Comparison of ENCODE assay signal across 9 mouse cellular contexts in genomic region chr8:106508456-106508855, GRCm38 (mm10). TPM values are rescaled to one million over a fixed set of nuclear protein-coding genes. Genes with fewer than 3 reads are reported as not detected.
DNase-seq lines count a peak whose midpoint lies in the region; ATAC-seq and TF ChIP-seq lines count a peak whose summit lies in the region.
"Had no signal": no experiment of that assay in that cellular context is flagged by ENCODE, and none has a peak within 500 bp of the region (broad histone marks: within the 10 kb centered on the region; RNA-seq: fewer than 3 reads in every experiment).

No protein-coding gene starts in this region.

- WGBS in lung, embryonic 15.5 days, result 37% methylated on average over 3 of the region's 3 CpGs
- WGBS in forebrain, embryonic 14.5 days, result 15% methylated on average over 3 of the region's 3 CpGs
- WGBS in intestine, postnatal 0 days, result 34% methylated on average over 3 of the region's 3 CpGs

- H3K27me3 ChIP-seq in lung, embryonic 15.5 days, result peaks cover 37% of the 10 kb centered on the region
- H3K27me3 ChIP-seq in forebrain, embryonic 14.5 days (replicated peaks; ENCODE audit: control insufficient read depth, insufficient read depth, low read length), result peaks cover 60% of the 10 kb centered on the region
- H3K27me3 ChIP-seq in intestine, postnatal 0 days (replicated peaks; ENCODE audit: control insufficient read depth, insufficient read depth, low read length), result peaks cover 22% of the 10 kb centered on the region

- H3K9me3 ChIP-seq in lung, embryonic 15.5 days, result no peaks in the 10 kb centered on the region
- H3K9me3 ChIP-seq in forebrain, embryonic 14.5 days (replicated peaks; ENCODE audit: control insufficient read depth, low read length), result no peaks in the 10 kb centered on the region
- no peaks in the 10 kb centered on the region for H3K9me3 ChIP-seq in intestine, postnatal 0 days (ENCODE audit: control insufficient read depth)

- no peak for ATAC-seq in lung, embryonic 15.5 days (ENCODE audit: borderline replicate concordance, extremely low read depth, low FRiP score, low TSS enrichment)
- no peak for ATAC-seq in forebrain, embryonic 14.5 days
- no peak for ATAC-seq in intestine, postnatal 0 days
- no peak for ATAC-seq in activated CD4-positive, CD25-positive, alpha-beta regulatory T cell, adult 4 months

- no peak overlapping the region for H3K4me3 ChIP-seq in lung, embryonic 15.5 days
- H3K4me3 ChIP-seq in forebrain, embryonic 14.5 days (ENCODE audit: low read depth, low read length), result no peak overlapping the region
- no peak overlapping the region; the same call in 1 of the 2 replicates for H3K4me3 ChIP-seq in intestine, postnatal 0 days (ENCODE audit: low read depth, low read length)

- H3K36me3 ChIP-seq in lung, embryonic 15.5 days, result no peaks in the 10 kb centered on the region
- no peaks in the 10 kb centered on the region for H3K36me3 ChIP-seq in forebrain, embryonic 14.5 days (ENCODE audit: control insufficient read depth, insufficient read depth, low read length)
- H3K36me3 ChIP-seq in intestine, postnatal 0 days (ENCODE audit: control insufficient read depth, insufficient read depth), result no peaks in the 10 kb centered on the region

- peak overlapping the region; percentile 84 for H3K4me2 ChIP-seq in lung, embryonic 15.5 days
- H3K4me2 ChIP-seq in forebrain, embryonic 14.5 days (ENCODE audit: low read length), result peak overlapping the region; percentile 62
- H3K4me2 ChIP-seq in intestine, postnatal 0 days (replicated peaks; ENCODE audit: low read depth), result peak overlapping the region; percentile 66; the same call in 1 of the 2 replicates

- H3K4me1 ChIP-seq in lung, embryonic 15.5 days, result peaks cover 57% of the 10 kb centered on the region
- H3K4me1 ChIP-seq in forebrain, embryonic 14.5 days (ENCODE audit: control insufficient read depth, insufficient read depth, low read length), result peaks cover 24% of the 10 kb centered on the region
- H3K4me1 ChIP-seq in intestine, postnatal 0 days (replicated peaks; ENCODE audit: control insufficient read depth, insufficient read depth, low read length), result peaks cover 12% of the 10 kb centered on the region

- no peak overlapping the region for H3K9ac ChIP-seq in lung, embryonic 15.5 days
- no peak overlapping the region for H3K9ac ChIP-seq in forebrain, embryonic 14.5 days (ENCODE audit: low read length)
- H3K9ac ChIP-seq in intestine, postnatal 0 days (ENCODE audit: low read depth, low read length), result no peak overlapping the region
- H3K9ac ChIP-seq: liver, embryonic 14.5 days had no signal

- TF ChIP-seq CTCF in intestine, postnatal 0 days (IDR thresholded peaks at IDR 0.05; ENCODE audit: low read depth), result no peak

- no peak for DNase-seq in lung, postnatal 14 days
- no peak for DNase-seq in forebrain, embryonic 14.5 days (ENCODE audit: low spot score)
- DNase-seq in retina, embryonic 14.5 days (ENCODE audit: low spot score), result peak; percentile 20
- DNase-seq in right cerebral cortex, postnatal 36 days (ENCODE audit: low spot score in 2 of 2), result no peak
- DNase-seq in spleen, postnatal 4 days (ENCODE audit: low spot score in 2 of 2), result no peak

- H3K27ac ChIP-seq in lung, embryonic 15.5 days, result peak overlapping the region; percentile 79; the same call in 1 of the 2 replicates
- no peak overlapping the region for H3K27ac ChIP-seq in forebrain, embryonic 14.5 days (ENCODE audit: low read depth, low read length)
- H3K27ac ChIP-seq in intestine, postnatal 0 days (ENCODE audit: low read depth, low read length), result no peak overlapping the region
- H3K27ac ChIP-seq: liver, embryonic 14.5 days had no signal

RNA-seq across cellular contexts. Expression of gene Cdh3, which starts 2.2 kb away (rescaled TPM):
- polyA plus RNA-seq in lung, embryonic 15.5 days (2015; fragmentation: Nextera tagmentation; extraction: Ambion mirVana), result 20.2 and 22.1 TPM in 2 replicates
- polyA plus RNA-seq in forebrain, embryonic 14.5 days (2014; fragmentation: Nextera tagmentation; extraction: Ambion mirVana), result 0.67 and 1.1 TPM in 2 replicates
- polyA plus RNA-seq in intestine, postnatal 0 days (2015; fragmentation: Nextera tagmentation; extraction: Ambion mirVana), result 2.9 and 3.6 TPM in 2 replicates
- not detected for polyA plus RNA-seq in activated CD4-positive, CD25-positive, alpha-beta regulatory T cell, adult 4 months (2017; shearing (Covaris generic))

RNA-seq across cellular contexts. Expression of gene 6030452D12Rik, which starts 8.1 kb away (rescaled TPM):
- polyA plus RNA-seq in lung, embryonic 15.5 days (2015; fragmentation: Nextera tagmentation; extraction: Ambion mirVana), result not detected in 2 replicates
- polyA plus RNA-seq in forebrain, embryonic 14.5 days (2014; fragmentation: Nextera tagmentation; extraction: Ambion mirVana), result not detected in 2 replicates
- not detected in 2 replicates for polyA plus RNA-seq in intestine, postnatal 0 days (2015; fragmentation: Nextera tagmentation; extraction: Ambion mirVana)
- not detected for polyA plus RNA-seq in activated CD4-positive, CD25-positive, alpha-beta regulatory T cell, adult 4 months (2017; shearing (Covaris generic))
- polyA plus RNA-seq: liver, embryonic 14.5 days had no signal
